Comparison of ENCODE assay signal across 8 mouse cellular contexts in the genomic region with DNA sequence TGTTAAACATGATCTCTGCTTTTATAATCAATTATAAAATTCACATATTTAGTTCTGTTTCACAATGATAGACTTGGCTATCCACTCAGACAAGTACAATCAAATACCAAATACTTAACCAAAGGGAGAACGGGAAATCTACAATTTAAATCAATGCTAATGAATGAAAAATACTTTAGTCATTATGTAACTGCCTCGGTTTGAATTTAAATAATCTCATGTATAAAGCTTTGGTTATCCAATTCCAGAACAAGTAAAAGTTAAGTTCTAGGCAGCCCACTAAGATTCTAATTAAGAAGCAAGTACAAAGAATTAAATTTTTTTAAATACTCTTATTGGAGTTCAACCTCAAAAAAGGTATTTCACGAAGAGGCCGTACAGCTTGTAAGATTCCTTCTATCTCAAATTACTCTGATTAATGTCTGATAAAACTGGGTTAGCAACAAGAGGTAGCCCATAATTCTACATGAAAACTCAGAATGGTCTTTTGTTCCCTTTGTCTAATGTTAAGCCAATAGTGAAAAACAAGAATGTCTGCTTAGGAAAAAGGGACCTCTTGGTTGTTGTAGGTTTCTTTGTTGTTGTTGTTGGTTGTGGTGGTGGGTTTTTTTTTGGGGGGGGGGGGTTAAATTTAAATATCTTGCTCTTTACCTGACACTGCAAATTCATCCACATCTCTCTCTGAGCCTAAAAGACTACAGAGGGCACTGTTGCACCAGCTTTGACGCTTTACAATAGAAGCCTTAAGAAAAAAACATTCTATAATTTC. TPM values are rescaled to one million over a fixed set of nuclear protein-coding genes. Genes with fewer than 3 reads are reported as not detected.
DNase-seq lines count a peak whose midpoint lies in the region; ATAC-seq and TF ChIP-seq lines count a peak whose summit lies in the region.

No protein-coding gene starts in this region.

- 50% methylated on average over 5 of the region's 5 CpGs for WGBS in kidney, embryonic 14.5 days
- WGBS in hindbrain, embryonic 10.5 days: 58% methylated on average over 5 of the region's 5 CpGs

- H3K27me3 ChIP-seq in kidney, embryonic 14.5 days (ENCODE audit: control insufficient read depth, insufficient read depth, low read length): no peaks in the 10 kb centered on the region
- no peaks in the 10 kb centered on the region for H3K27me3 ChIP-seq in hindbrain, embryonic 10.5 days (ENCODE audit: insufficient read depth, poor library complexity, severe bottlenecking)

- H3K4me3 ChIP-seq in kidney, embryonic 14.5 days (ENCODE audit: low read length): no peak overlapping the region
- no peak overlapping the region for H3K4me3 ChIP-seq in hindbrain, embryonic 10.5 days

- TF ChIP-seq CTCF in brain, embryonic 14.5 days (IDR thresholded peaks at IDR 0.05; ENCODE audit: borderline replicate concordance, extremely low read depth, insufficient read depth, insufficient read length): peak; percentile 49; the same call in 1 of the 2 replicates

- DNase-seq in kidney, adult 9 months: no peak
- DNase-seq in brain, embryonic 14.5 days (ENCODE audit: low read depth): peak; percentile 94
- DNase-seq in hindbrain, embryonic 10.5 days (ENCODE audit: low spot score): no peak
- peak; percentile 4 for DNase-seq in yolk sac, embryonic 10.5 days (ENCODE audit: low spot score)
- DNase-seq in ovary, postnatal 36 days (ENCODE audit: low spot score): no peak
- no peak for DNase-seq in spleen, adult 18-20 months

- no peak overlapping the region for H3K4me2 ChIP-seq in kidney, embryonic 14.5 days (replicated peaks; ENCODE audit: low read depth, low read length)

- H3K4me1 ChIP-seq in kidney, embryonic 14.5 days (ENCODE audit: control insufficient read depth, insufficient read depth, low read length): no peaks in the 10 kb centered on the region
- peaks cover 16% of the 10 kb centered on the region for H3K4me1 ChIP-seq in hindbrain, embryonic 10.5 days (replicated peaks)

- H3K27ac ChIP-seq in kidney, embryonic 14.5 days (ENCODE audit: low read depth, low read length): no peak overlapping the region
- peak overlapping the region; percentile 62; the same call in 1 of the 2 replicates for H3K27ac ChIP-seq in hindbrain, embryonic 10.5 days

- H3K9me3 ChIP-seq in kidney, embryonic 14.5 days (ENCODE audit: control insufficient read depth, low read length): no peaks in the 10 kb centered on the region
- no peaks in the 10 kb centered on the region for H3K9me3 ChIP-seq in hindbrain, embryonic 10.5 days

- no peaks in the 10 kb centered on the region for H3K36me3 ChIP-seq in kidney, embryonic 14.5 days (ENCODE audit: control insufficient read depth, insufficient read depth, low read length)
- H3K36me3 ChIP-seq in hindbrain, embryonic 10.5 days: no peaks in the 10 kb centered on the region

- TF ChIP-seq POLR2A in brain, embryonic 14.5 days (IDR thresholded peaks at IDR 0.05; ENCODE audit: borderline replicate concordance, extremely low read depth, insufficient read depth, insufficient read length, poor library complexity, severe bottlenecking): no peak

- no peak overlapping the region for H3K9ac ChIP-seq in kidney, embryonic 14.5 days (ENCODE audit: low read depth, low read length)

- peak; percentile 80 for ATAC-seq in kidney, embryonic 14.5 days (ENCODE audit: low FRiP score, low TSS enrichment)
- peak; percentile 54 for ATAC-seq in megakaryocyte progenitor cell, adult 5-6 weeks (replicated peaks; ENCODE audit: poor library complexity)

RNA-seq across cellular contexts. Expression of a gene that starts 32.8 kb away (rescaled TPM):
- 34.2 and 37.2 TPM in 2 replicates for polyA plus RNA-seq in kidney, embryonic 14.5 days (2014; fragmentation: Nextera tagmentation; extraction: Ambion mirVana)
- 15.0 and 16.7 TPM in 2 replicates for polyA plus RNA-seq in brain, embryonic 14.5 days (2012; rRNA removed)
- 17.7 and 20.4 TPM in 2 replicates for polyA plus RNA-seq in hindbrain, embryonic 10.5 days (2016; fragmentation: Nextera tagmentation; extraction: Ambion mirVana)
- 40.7 and 50.2 TPM in 2 replicates for total RNA-seq in megakaryocyte progenitor cell, adult 5-6 weeks (2015)
- total RNA-seq in megakaryocyte progenitor cell, adult 5-6 weeks (2017): 18.2 and 19.9 TPM in 2 replicates

Comparison
In these comparisons a context has a peak if more than half of its experiments do, and no peak if none do; other contexts are left out.
1. DNase-seq: peak in brain, embryonic 14.5 days (single experiment) and yolk sac, embryonic 10.5 days (single experiment); none in kidney, adult 9 months (single experiment), hindbrain, embryonic 10.5 days (single experiment), ovary, postnatal 36 days (single experiment) and spleen, adult 18-20 months (0 of 2).